Mouse (Mus musculus) adrenal gland, postnatal 36 days (tissue): Measurements from ENCODE around the gene Ulk4. TPM values are rescaled to one million over a fixed set of nuclear protein-coding genes. Genes with fewer than 3 reads are reported as not detected.

Experiments
- DNase-seq, 2 experiments: peaks; one replicate each; pipeline ENCODE4 v3.0.0; 2021; ENCODE audit warnings: mixed read lengths in 1 of 2
- total RNA-seq, 2 experiments: library from RNA; stranded (reverse); gene quantifications; 2 replicates each; pipeline ENCODE4 v1.2.3; 2021

The Ulk4 gene
- total RNA-seq, 2 experiments from 2014 or later = 1.7 to 1.9 TPM

DNA sequence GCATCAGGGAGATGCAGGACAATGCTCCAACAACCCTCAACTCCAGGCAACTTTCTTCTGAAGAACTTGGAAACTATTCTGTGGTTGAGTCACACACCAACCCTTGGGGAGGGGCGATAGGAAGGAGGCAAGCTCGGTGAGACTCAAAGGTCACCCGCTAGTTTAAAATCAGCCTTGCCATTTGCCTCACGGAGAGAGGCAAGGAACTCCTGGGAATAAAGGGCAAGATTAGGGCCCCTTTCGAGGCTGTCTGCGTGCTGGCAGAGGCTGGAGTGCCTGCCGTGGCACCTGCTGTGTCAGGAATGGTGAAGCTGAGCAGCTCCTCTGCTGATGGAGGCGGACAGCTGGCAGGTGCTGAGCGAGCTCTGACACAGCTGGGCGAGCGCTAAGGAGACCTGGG lies 169.9 kb downstream of the Ulk4 start:
- DNase-seq = peak; percentile 12 to 21

- DNase-seq = no peak
These were observed 175.5 kb downstream of the Ulk4 start for GRCm38 (mm10) chr9:121101516-121101915.

DNA sequence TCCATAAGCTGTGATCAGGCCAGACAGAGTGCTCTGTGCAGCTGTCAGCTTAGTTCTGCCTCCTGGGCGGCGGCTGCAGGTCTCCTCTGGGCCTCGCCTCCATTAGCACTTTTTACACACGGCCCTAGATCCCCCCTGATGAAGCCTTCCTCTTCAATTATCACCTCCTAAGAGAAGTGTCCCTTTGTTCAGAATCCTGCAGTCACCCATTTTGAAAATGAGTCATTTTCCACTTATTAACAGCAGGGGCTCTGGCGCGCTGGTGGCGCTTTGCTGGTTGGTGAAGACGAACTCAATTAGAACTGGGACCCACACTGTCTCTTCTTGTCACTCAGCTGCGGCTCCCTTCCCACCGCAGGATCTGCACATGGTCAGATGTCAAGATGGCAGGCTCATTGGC lies 177.5 kb downstream of the Ulk4 start:
- no peak for DNase-seq

DNA sequence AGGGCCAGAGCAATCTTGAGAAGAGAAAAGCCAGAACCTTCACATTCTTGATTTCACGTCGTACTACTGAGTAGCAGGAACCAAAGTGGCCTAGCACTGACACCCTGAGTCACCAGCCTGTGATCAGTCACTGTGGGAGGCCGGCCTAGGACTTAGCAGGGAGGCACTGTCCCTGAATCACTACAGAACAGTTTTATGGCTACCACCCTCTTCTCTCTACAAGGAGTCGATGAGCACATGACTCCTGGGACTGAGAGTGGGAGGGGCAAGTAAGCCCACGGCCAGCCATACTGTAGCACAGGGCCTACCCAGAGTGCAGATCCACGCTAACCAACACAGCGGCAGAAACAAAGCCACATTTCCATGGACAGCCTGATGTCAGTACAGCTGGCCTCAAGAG lies 183.2 kb downstream of the Ulk4 start:
- peak; percentile 53 to 62 for DNase-seq

DNA sequence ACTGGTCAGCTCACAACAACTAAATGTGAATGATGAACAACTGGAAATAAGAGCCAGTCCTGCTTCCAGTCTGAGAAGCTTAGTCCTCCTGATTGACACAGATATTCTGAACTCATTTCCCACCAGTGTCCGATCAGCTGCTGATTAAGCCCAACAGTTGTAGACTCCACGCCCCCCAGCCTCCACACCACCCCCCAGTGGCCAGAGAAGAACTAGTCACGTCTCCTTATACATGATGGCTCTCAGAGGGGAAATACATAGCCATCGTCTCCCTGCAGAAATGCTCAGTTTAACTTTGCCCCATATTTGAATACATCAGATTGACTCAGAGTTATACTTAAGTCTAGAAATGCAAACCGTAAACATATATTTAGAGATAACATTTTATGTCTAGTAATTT lies 184.4 kb downstream of the Ulk4 start:
- no peak for DNase-seq

DNA sequence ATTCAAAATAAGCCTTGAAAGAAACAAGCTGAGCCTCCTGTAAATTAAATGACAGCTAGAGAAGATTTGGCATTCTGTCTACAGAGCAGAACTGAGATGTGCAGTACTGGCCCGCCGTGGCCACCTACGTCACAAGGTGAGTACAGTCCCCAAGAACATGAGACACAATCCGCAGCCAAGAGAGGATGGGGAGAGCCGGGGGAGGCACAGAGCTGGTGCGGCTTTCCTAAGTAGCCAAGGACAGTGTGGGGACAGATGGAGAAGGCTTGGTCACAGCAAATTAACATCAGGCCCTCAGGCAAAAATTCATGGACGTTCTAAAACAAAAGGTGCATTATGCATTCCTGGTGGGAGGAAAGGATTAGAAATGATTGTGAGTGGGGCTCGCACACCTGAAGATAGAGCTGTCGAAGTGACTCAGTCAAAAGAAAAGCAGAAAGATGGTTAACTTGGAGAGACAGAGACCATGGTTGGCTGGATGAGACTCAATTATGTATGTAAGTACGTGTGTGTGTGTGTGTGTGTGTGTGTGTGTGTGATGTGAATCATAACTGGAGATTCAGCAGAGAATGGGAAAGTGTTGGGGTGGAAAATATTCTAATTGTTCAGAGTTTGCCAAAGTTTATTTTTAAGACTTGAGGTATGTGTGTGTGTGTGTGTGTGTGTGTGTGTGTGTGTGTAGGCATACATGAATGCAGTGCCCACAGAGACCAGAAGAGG lies 185.8 kb downstream of the Ulk4 start:
- DNase-seq = no peak

DNA sequence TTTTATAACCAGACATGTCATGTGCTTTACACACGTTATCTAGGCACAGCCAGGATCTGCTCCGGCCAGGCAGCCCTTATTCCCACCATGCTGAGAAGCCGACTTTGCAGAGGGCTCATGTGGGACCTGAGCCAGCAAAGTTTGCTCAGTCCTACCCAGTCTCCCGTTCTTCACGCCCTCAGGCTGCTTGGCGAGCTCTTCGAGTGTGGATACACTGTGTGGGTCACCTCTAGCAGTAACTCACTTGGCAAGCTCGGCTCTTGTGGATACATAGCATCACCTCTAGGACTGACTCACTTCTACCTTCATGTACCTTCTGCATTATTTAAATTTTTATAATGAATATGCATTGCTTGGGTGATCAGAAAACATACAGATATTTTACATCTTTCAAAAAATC lies 189.3 kb downstream of the Ulk4 start:
- no peak for DNase-seq

GRCm38 (mm10) chr9:121084191-121084590 lies 192.8 kb downstream of the Ulk4 start:
- DNase-seq = no peak

DNA sequence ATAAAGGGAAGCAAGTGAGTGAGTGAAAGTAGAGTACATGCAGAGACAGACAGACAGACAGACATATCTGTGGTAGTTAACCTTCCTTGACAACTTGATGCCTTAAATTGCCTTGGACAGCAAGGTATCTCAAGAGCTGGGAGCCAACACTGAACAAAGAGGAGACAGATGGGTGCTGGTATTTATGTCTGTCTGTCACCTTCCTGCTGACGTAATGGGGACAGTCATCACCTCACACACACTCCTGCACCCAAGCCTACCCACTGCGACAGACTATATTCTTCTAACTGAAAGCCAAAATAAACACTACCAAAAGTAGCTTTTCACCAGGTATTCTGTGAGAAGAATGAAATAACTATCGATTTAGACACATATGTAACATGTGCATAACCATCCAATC lies 196.2 kb downstream of the Ulk4 start:
- DNase-seq = no peak

- no peak for DNase-seq
These were observed 196.6 kb downstream of the Ulk4 start for GRCm38 (mm10) chr9:121080413-121080812.

GRCm38 (mm10) chr9:121079388-121080088 lies 197.5 kb downstream of the Ulk4 start:
- no peak for DNase-seq

DNA sequence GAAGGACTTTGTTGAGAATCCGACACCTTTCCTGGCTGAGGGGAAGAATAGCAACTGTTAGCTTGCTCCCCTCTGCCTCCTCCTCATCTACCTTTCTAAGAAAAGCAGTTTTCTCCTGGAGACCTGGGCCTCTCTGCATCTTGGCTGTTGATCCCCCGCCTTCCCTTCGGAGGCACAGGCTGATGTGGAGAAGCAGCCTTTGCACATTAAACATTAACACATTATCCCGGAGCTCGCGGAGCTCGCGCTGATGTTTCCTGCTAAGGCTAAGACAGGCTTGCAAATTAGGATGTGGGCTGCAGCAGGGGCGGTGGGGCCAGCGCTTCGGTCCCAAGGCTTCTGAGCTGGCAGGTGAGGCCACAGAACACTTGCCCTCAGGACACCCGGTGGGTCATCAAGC lies 200.7 kb downstream of the Ulk4 start:
- DNase-seq = no peak

DNA sequence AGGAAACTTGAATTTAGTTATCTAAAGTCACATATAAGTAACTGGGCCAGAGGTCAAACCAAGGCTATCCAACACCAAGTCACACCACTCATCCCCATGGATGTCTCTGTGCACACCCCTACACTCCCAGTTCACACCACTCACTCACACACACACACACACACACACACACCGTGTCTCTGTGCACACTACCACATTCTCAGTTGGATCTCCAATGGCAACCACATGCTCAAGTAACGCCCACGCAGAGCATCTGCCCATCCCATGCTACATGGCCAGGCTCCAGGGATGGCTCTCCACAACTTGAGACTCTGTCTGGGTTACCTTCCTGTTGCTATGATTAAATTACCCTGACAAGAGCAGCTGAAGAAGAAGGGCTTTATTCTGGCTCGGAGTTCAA lies 201.8 kb downstream of the Ulk4 start:
- no peak for DNase-seq

DNA sequence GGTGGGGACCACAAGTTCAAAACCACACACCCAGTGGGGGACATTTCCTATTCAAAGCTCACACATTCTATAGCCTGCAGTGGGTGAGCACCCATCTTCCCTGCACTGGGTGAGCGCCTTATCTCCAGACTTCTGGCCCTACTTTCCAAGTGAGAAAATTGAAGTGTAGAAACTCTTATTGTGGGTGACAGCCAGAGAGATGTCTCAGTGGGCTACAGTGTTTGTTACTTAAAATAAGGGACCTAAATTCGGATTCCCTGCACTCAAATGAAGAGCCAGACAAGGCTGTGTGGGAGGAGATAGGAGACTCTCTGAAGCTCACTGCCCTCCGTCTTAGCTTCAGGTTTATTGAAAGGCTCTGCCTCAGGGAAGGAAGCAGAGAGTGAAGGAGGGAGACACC lies 202.3 kb downstream of the Ulk4 start:
- no peak for DNase-seq

GRCm38 (mm10) chr9:121072127-121072757 lies 204.8 kb downstream of the Ulk4 start:
- DNase-seq = no peak

GRCm38 (mm10) chr9:121071461-121072126 lies 205.4 kb downstream of the Ulk4 start:
- no peak for DNase-seq

DNA sequence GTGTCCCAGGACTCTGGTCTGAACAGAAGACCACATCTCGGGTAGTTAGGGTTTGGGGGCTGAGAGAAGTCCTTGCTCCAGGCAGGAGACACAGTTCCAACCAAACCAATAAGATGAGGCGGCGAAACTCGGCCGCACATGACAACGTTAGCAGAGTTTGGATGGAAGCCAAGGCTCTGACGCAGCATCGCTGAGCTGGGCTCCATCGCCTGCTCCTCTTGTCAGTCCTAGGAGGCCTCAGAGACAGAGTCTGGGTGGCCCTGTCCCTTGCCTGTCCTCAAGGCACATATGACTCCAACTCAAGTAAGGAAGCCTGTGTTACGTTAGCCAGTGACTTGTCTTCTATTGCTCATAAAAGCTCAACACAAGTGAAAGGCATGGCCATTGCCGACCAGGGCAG lies 205.9 kb downstream of the Ulk4 start:
- DNase-seq = peak; percentile 81 to 84

- no peak for DNase-seq
These were observed 208.9 kb downstream of the Ulk4 start for GRCm38 (mm10) chr9:121068115-121068514.

DNA sequence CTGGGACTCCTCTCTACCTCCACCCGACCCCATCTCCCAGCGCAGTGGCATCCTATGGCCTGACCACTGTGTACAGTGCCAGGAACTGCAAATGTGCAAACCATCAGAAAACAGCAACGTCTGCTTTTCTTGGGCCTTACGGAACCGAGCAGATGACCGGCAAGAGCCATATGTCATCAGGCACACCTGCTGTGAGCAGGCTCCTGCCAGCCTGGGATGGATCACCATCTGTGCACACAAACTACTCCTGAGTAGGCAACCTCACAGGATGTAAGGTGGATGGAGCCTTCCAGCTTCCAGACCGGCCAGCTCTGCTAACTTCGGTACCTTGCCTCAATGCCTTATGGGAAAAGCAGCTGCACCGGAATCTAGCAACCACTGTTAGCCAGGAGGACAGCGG lies 210.0 kb downstream of the Ulk4 start:
- DNase-seq = no peak

GRCm38 (mm10) chr9:121065383-121065978 lies 211.5 kb downstream of the Ulk4 start:
- no peak for DNase-seq

- DNase-seq = no peak
These were observed 212.2 kb downstream of the Ulk4 start for GRCm38 (mm10) chr9:121064606-121065355.

GRCm38 (mm10) chr9:121062671-121063070 lies 214.3 kb downstream of the Ulk4 start:
- DNase-seq = no peak
